Mouse (Mus musculus) brain, embryonic 14.5 days (tissue): ENCODE data around the gene Olfr1512.
"Not testable (repeated sequence)": the region's sequence is repeated elsewhere in the genome, so short reads cannot be mapped to it uniquely, and the experiment has no call there.

Source experiments
- CTCF ChIP-seq: fragments of 200-500 bp; IDR thresholded peaks from 2 replicates; pipeline ENCODE4 v1.5.1; 2012; ENCODE audit warnings: inconsistent platforms, mild to moderate bottlenecking, moderate library complexity, borderline replicate concordance; ENCODE audit not compliant: insufficient read depth, insufficient read length; ENCODE audit errors: extremely low read depth
- POLR2A ChIP-seq: fragments of 200-500 bp; IDR thresholded peaks from 2 replicates; pipeline ENCODE4 v1.6.1; 2012; ENCODE audit warnings: mild to moderate bottlenecking, inconsistent platforms, borderline replicate concordance; ENCODE audit not compliant: poor library complexity, insufficient read depth, insufficient read length, severe bottlenecking; ENCODE audit errors: extremely low read depth

GRCm38 (mm10) chr14:52410142-52410919 is 31.4 kb upstream of the Olfr1512 start:
- not testable (repeated sequence) for TF ChIP-seq CTCF, POLR2A
